Mouse (Mus musculus) liver, embryonic 16.5 days (tissue): ENCODE measurements around the gene Olfr699. TPM values are rescaled to one million over a fixed set of nuclear protein-coding genes. Genes with fewer than 3 reads are reported as not detected.

Experiments used
- ATAC-seq: fragments of 200-750 bp; cut with Nextera tagmentation; 2 replicates; pipeline ENCODE4 v1.8.0; 2017; ENCODE audit warnings: low read depth, mild to moderate bottlenecking, moderate number of reproducible peaks, moderate library complexity
- H3K27ac ChIP-seq: fragments of 300-500 bp; sonication (generic); 2 replicates; pipeline ENCODE4 v1.5.1; 2014; ENCODE audit warnings: mild to moderate bottlenecking, low read length
- H3K27me3 ChIP-seq: fragments of 300-500 bp; sonication (generic); 2 replicates; pipeline ENCODE4 v1.6.1; 2014; ENCODE audit warnings: low read depth, low read length, mixed read lengths; ENCODE audit not compliant: control insufficient read depth, insufficient read depth
- H3K36me3 ChIP-seq: fragments of 300-500 bp; sonication (generic); 2 replicates; pipeline ENCODE4 v1.6.1; 2014; ENCODE audit warnings: mild to moderate bottlenecking; ENCODE audit not compliant: control insufficient read depth, insufficient read depth
- H3K4me1 ChIP-seq: fragments of 300-500 bp; sonication (generic); 2 replicates; pipeline ENCODE4 v1.6.1; 2014; ENCODE audit warnings: low read depth, low read length, mixed read lengths; ENCODE audit not compliant: control insufficient read depth
- H3K4me2 ChIP-seq: fragments of 300-500 bp; sonication (generic); 2 replicates; pipeline ENCODE4 v1.6.1; 2014; ENCODE audit warnings: low read depth, low read length, mixed read lengths
- H3K4me3 ChIP-seq: fragments of 300-500 bp; sonication (generic); 2 replicates; pipeline ENCODE4 v1.5.1; 2014; ENCODE audit warnings: low read depth, mild to moderate bottlenecking, low read length
- H3K9ac ChIP-seq: fragments of 300-500 bp; sonication (generic); 2 replicates; pipeline ENCODE4 v1.6.1; 2014; ENCODE audit warnings: low read depth, low read length
- H3K9me3 ChIP-seq: fragments of 300-500 bp; sonication (generic); replicated peaks from 2 replicates; pipeline ENCODE4 v1.6.1; 2016; ENCODE audit warnings: low read length; ENCODE audit not compliant: control insufficient read depth
- WGBS: fragments of 180-500 bp; shearing (Covaris S2); extraction: QIAGEN DNeasy Blood & Tissue Kit; methylation state at CpG from one replicate; pipeline ENCODE4 v1.1.7; 2014; ENCODE audit not compliant: insufficient replicate concordance; 5-methylcytosine and 5-hydroxymethylcytosine counted together
- polyA plus RNA-seq: library from polyadenylated mRNA; unstranded; fragments of >200 nt; fragmentation: Nextera tagmentation; extraction: Ambion mirVana; gene quantifications from 2 replicates; pipeline ENCODE4 v1.2.1, GENCODE M21; 2015

Olfr699 gene
- polyA plus RNA-seq, 1 experiment from 2014 or later, result not detected

GRCm38 (mm10) chr7:106745811-106746210 is 47.2 kb downstream of the Olfr699 start:
- Histone ChIP-seq H3K27me3 (no peaks in the 10 kb centered on the region), H3K27ac (no peak overlapping the region), H3K4me2 (no peak overlapping the region), H3K4me1 (no peaks in the 10 kb centered on the region), H3K36me3 (no peaks in the 10 kb centered on the region), H3K9me3 (no peaks in the 10 kb centered on the region), H3K9ac (no peak overlapping the region), H3K4me3 (no peak overlapping the region)
- whole genome bisulfite sequencing, result 75% methylated on average over 5 of the region's 5 CpGs
- no peak for ATAC-seq

- Histone ChIP-seq H3K4me2 (no peak within 1 kb of the TSS), H3K36me3 (no peaks in the 10 kb centered on the region), H3K27me3 (no peaks in the 10 kb centered on the region), H3K4me3 (no peak within 1 kb of the TSS), H3K9ac (no peak within 1 kb of the TSS), H3K27ac (no peak within 1 kb of the TSS), H3K9me3 (no peaks in the 10 kb centered on the region), H3K4me1 (no peaks in the 10 kb centered on the region)
- ATAC-seq, result no peak
- WGBS, result 71% methylated on average over 1 of the region's 1 CpGs
Measured at GRCm38 (mm10) chr7:106742343-106742742, 50.7 kb downstream of the Olfr699 start, which contains the start of gene Olfr697. Gene Olfr697, minus strand, starts transcription at chr7:106742443.

Other genes starting within 250 kb of the Olfr699 start
- not detected in 2 replicates for gene Olfr693, start 112.6 kb downstream of the Olfr699 start, polyA plus RNA-seq
- not detected in 2 replicates for gene Olfr694, start 101.4 kb downstream of the Olfr699 start, polyA plus RNA-seq
- not detected in 2 replicates for gene Olfr695, start 76.8 kb downstream of the Olfr699 start, polyA plus RNA-seq
- not detected in 2 replicates for gene Olfr697, start 50.8 kb downstream of the Olfr699 start, polyA plus RNA-seq
- gene Olfr698, start 37.8 kb downstream of the Olfr699 start, polyA plus RNA-seq, result not detected in 2 replicates
- not detected in 2 replicates for gene Olfr700, start 15.6 kb upstream of the Olfr699 start, polyA plus RNA-seq
- not detected in 2 replicates for gene Olfr701, start 20.9 kb upstream of the Olfr699 start, polyA plus RNA-seq
- not detected in 2 replicates for gene Olfr702, start 40.7 kb upstream of the Olfr699 start, polyA plus RNA-seq
- not detected in 2 replicates for gene Olfr703, start 50.2 kb upstream of the Olfr699 start, polyA plus RNA-seq
- gene Olfr704, start 70.0 kb upstream of the Olfr699 start, polyA plus RNA-seq, result not detected in 2 replicates
- not detected in 2 replicates for gene Olfr705, start 83.7 kb upstream of the Olfr699 start, polyA plus RNA-seq
- gene Olfr706, start 95.0 kb upstream of the Olfr699 start, polyA plus RNA-seq, result not detected in 2 replicates
- gene Olfr707, start 108.0 kb upstream of the Olfr699 start, polyA plus RNA-seq, result not detected in 2 replicates
- not detected in 2 replicates for gene Olfr1532-ps1, start 114.8 kb upstream of the Olfr699 start, polyA plus RNA-seq
- gene Olfr709-ps1, start 139.0 kb upstream of the Olfr699 start, polyA plus RNA-seq, result not detected in 2 replicates
- gene Olfr710, start 155.1 kb upstream of the Olfr699 start, polyA plus RNA-seq, result not detected in 2 replicates
- not detected in 2 replicates for gene Olfr6, start 170.7 kb upstream of the Olfr699 start, polyA plus RNA-seq
- not detected in 2 replicates for gene Olfr711, start 182.3 kb upstream of the Olfr699 start, polyA plus RNA-seq
- not detected in 2 replicates for gene Olfr2, start 212.9 kb upstream of the Olfr699 start, polyA plus RNA-seq
- gene Olfr713, start 238.0 kb upstream of the Olfr699 start, polyA plus RNA-seq, result not detected in 2 replicates